Mouse (Mus musculus) bone marrow, adult 2 months (tissue): ENCODE results near the gene Itsn1. TPM values are rescaled to one million over a fixed set of nuclear protein-coding genes. Genes with fewer than 3 reads are reported as not detected.

Experiments
- H3K27ac ChIP-seq: fragments of 200-500 bp; 2 replicates; pipeline ENCODE4 v1.5.1; 2012; ENCODE audit warnings: low read depth, mild to moderate bottlenecking, control low read depth, inconsistent platforms, low read length; ENCODE audit not compliant: control insufficient read depth, poor library complexity, insufficient read depth
- H3K4me1 ChIP-seq: fragments of 200-500 bp; 2 replicates; pipeline ENCODE4 v1.6.1; 2011; ENCODE audit warnings: low read length; ENCODE audit not compliant: control insufficient read depth, insufficient read depth
- H3K4me3 ChIP-seq: fragments of 200-500 bp; replicated peaks from 2 replicates; pipeline ENCODE3; 2011; ENCODE audit warnings: mild to moderate bottlenecking, low read depth, low read length, control low read depth; ENCODE audit not compliant: control insufficient read depth
- CTCF ChIP-seq: fragments of 200-500 bp; IDR thresholded peaks from 2 replicates; pipeline ENCODE4 v1.5.1; 2011; ENCODE audit warnings: low read length, control low read depth; ENCODE audit not compliant: control insufficient read depth, insufficient read depth
- POLR2A ChIP-seq: fragments of 200-500 bp; IDR thresholded peaks from 2 replicates; pipeline ENCODE4 v1.6.1; 2011; ENCODE audit warnings: low read depth, mild to moderate bottlenecking, control low read depth, low read length, borderline replicate concordance; ENCODE audit not compliant: control insufficient read depth
- WGBS: fragments of 180-500 bp; shearing (Covaris S2); methylation state at CpG from one replicate; pipeline ENCODE4 v1.1.7; 2018; 5-methylcytosine and 5-hydroxymethylcytosine counted together
- polyA plus RNA-seq: library from polyadenylated mRNA; stranded (reverse); fragments of >200 nt; gene quantifications from 2 replicates; pipeline ENCODE4 v1.2.4, GENCODE M21; 2011; ENCODE audit warnings: low replicate concordance; ENCODE audit not compliant: missing spikeins, insufficient read depth, insufficient read length

The Itsn1 gene
- polyA plus RNA-seq, 1 experiment = 158 TPM

DNA sequence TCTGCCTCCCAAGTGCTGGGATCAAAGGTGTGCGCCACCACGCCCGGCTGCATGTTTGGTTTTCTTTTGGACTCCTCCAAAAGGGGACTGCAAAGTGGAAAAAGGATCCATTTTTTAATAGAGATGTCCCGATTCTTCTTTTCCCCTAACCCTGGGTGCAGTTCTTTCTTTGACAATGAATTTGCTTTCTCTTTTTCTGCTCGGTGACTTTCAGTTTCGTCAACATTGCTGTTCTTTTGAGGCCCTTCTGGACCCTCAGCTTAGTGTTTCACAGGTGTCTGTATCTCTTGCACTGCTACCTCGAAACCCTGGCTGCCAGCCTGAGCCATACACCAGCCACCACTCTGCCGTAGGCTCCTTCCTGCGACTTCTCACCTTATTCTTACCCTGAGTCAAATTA, 66.5 kb downstream of the Itsn1 start:
- TF ChIP-seq CTCF (no peak), POLR2A (no peak)
- Histone ChIP-seq H3K27ac (no peak overlapping the region), H3K4me3 (no peak overlapping the region), H3K4me1 (peaks cover 7% of the 10 kb centered on the region)
- WGBS = 73% methylated on average over 9 of the region's 9 CpGs

DNA sequence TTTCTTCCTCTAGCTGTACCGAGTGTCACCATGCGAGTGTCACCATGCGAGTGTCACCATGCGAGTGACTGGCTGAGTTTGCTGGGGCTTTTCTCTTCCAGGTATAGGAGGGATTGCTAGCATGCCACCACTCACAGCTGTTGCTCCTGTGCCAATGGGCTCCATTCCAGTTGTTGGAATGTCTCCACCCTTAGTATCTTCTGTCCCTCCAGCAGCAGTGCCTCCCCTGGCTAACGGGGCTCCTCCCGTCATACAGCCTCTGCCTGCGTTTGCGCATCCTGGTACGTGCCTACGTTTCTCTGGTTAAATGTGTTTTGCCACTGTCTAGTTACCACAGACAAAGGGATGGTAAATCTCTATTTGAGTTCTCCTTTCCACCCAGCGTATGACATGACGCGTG, 72.3 kb downstream of the Itsn1 start:
- TF ChIP-seq CTCF (no peak), POLR2A (no peak)
- Histone ChIP-seq H3K4me1 (no peaks in the 10 kb centered on the region; the same call in 1 of the 2 replicates), H3K27ac (no peak overlapping the region), H3K4me3 (no peak overlapping the region)
- WGBS = 83% methylated on average over 13 of the region's 13 CpGs

DNA sequence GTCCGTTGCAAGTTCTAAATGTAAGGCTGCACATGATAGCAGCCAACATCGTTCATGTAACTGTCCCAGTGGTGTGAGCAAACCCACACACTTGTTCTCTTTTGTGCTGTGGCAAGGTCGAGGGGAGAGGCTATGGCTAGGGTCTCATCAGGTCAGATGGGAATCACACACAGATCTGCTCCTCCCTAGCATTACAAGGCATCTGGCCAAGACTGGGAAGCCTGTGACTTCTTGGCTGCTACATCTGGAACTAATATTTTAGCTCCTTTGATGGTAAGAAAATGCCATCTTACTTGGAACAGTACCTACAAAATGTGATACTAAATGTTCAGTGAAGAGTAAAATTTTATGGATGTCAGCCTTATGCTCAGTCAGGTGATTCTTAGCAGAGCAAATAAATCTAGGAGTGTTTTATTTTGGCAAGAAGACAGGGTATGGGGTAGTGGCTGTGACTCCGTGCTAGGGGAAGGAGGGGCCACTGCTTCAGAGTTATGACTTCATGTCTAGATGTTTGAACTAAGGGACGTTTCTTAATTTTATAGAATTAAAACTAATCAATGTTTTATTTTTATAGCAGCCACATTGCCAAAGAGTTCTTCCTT, 73.5 kb downstream of the Itsn1 start:
- no peak for TF ChIP-seq CTCF
- TF ChIP-seq POLR2A = no peak
- H3K27ac ChIP-seq = no peak overlapping the region
- no peak overlapping the region for H3K4me3 ChIP-seq
- no peaks in the 10 kb centered on the region; the same call in 1 of the 2 replicates for H3K4me1 ChIP-seq
- 66% methylated on average over 5 of the region's 5 CpGs for WGBS

DNA sequence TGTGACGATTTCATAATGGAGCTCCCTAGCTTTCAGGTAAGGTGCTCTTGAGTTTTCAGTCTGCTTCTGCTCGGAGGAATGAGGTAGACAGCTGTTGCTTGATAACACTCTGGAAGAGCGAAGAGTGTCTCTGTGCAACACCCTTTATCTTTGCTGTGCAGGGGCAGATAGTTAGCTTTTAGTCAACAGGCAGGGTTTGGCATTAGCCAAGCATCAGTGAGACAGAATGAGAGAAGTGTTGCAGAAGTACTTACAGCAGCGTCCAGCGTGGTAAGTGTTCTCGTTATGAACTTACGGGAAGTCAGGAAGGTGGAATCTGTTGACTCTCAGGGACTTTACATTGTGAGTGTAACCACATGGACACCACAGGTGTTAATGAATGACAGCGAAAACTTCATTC, 75.3 kb downstream of the Itsn1 start:
- WGBS = 59% methylated on average over 8 of the region's 8 CpGs
- H3K4me3 ChIP-seq = peak overlapping the region; percentile 25
- no peaks in the 10 kb centered on the region; the same call in 1 of the 2 replicates for H3K4me1 ChIP-seq
- TF ChIP-seq POLR2A (no peak), CTCF (no peak)
- peak overlapping the region; percentile 92 for H3K27ac ChIP-seq

DNA sequence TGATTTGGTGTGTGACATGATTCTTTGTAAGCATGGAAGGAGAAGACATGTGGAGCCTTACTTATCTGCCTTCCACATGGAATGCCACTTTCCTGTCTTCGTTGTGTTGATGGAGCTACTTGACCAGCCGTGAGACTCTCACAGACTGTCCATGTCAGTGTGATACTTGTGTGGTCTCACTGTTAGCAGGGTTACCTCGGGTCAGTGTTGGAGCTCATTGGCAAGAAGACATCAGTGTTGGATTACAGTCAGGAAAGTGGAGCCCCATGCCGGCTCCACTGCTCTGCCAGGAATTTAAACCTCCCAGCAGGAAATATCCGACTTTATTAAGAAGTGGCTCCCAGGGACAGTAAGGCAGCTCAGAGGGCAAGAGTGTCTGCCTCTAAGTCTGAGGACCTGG, 75.8 kb downstream of the Itsn1 start:
- H3K4me1 ChIP-seq = no peaks in the 10 kb centered on the region; the same call in 1 of the 2 replicates
- 66% methylated on average over 5 of the region's 5 CpGs for WGBS
- H3K27ac ChIP-seq = peak overlapping the region; percentile 92
- TF ChIP-seq CTCF (no peak), POLR2A (no peak)
- H3K4me3 ChIP-seq = peak overlapping the region; percentile 90

DNA sequence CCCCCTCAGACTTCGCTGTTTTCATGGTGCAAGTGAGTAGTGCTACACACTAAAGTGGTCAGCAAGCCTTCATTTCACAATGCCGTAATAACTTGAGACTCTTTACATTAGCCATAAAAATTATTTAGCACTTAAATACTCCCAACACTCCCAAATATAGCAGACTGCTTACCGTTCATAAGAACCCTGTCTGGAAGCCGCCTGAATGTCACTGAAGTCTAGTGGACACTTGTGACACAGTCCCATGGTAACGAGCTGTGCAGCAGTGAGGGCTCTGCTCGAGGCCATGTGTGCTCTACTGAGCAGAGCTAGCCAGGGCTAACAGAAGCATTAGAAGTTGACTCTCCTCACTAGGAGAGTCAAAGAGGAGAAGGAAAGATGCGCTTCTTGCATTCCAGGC, 81.2 kb downstream of the Itsn1 start:
- H3K27ac ChIP-seq = no peak overlapping the region
- TF ChIP-seq POLR2A = no peak
- H3K4me3 ChIP-seq = no peak overlapping the region
- no peaks in the 10 kb centered on the region for H3K4me1 ChIP-seq
- 94% methylated on average over 7 of the region's 7 CpGs for WGBS

DNA sequence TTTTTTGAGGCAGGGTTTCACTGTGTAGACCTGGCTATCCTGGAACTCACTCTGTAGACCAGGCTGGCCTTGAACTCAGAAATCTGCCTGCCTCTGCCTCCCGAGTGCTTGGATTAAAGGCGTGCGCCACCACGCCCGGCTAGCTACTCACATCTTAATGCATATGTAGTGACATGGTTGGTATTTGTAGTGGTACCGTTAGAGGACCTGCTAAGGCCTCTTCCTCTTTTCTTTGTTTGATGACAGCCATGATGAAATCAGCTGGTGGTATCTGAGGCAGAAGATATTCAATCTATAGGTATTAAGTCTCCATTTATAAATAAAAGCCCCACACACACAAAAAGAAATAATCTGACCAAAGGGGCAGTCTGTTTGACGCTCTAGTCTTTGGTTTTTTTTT, 82.3 kb downstream of the Itsn1 start:
- TF ChIP-seq POLR2A = no peak
- TF ChIP-seq CTCF = no peak
- Histone ChIP-seq H3K4me3 (no peak overlapping the region), H3K27ac (no peak overlapping the region), H3K4me1 (no peaks in the 10 kb centered on the region)
- 79% methylated on average over 7 of the region's 7 CpGs for WGBS

DNA sequence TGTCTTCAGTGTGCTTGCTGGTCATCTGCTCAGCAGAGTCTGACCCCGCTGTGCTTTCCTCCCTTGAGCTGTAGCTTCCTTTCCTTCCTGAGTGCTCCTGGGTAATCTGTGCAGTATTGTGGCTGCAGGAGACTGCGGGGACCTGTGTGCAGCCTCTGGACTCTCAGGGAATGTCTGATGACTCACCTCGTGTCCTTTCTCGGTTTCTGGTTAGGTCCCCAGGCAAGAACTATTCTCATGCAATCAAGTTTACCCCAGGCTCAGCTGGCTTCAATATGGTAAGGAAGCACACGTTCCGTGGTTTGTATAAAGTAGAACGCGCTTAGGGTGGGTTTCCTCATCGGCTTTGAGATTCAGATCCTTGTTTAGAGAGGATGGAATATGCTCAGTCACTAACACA, 82.8 kb downstream of the Itsn1 start:
- no peak for TF ChIP-seq POLR2A
- no peak for TF ChIP-seq CTCF
- no peaks in the 10 kb centered on the region for H3K4me1 ChIP-seq
- no peak overlapping the region for H3K27ac ChIP-seq
- H3K4me3 ChIP-seq = no peak overlapping the region
- 61% methylated on average over 9 of the region's 9 CpGs for WGBS

DNA sequence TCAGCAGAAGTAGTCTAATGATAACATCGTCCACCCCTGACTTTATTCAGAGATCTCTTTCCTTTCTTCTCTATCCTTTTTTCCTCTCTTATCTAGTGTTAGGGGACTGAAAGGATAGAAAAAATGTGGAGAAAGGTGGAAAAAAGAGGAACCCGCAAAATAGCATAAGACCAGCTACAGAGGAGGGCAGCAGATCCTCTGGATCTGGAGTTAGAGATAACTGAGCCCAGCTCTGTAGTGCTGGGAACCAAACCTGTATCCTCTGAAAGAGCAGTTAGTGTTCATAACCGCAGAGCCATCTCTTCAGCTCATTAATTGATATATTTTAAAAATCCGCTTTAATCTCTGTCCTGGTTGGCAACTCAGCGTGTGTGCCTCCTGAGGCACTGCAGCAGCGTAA, 84.5 kb downstream of the Itsn1 start:
- no peaks in the 10 kb centered on the region for H3K4me1 ChIP-seq
- TF ChIP-seq POLR2A = no peak
- TF ChIP-seq CTCF = no peak
- WGBS = 90% methylated on average over 6 of the region's 6 CpGs
- no peak overlapping the region for H3K4me3 ChIP-seq
- no peak overlapping the region for H3K27ac ChIP-seq
